Mouse (Mus musculus) stomach, embryonic 16.5 days (tissue): Measurements from ENCODE around the gene Eef1g. TPM values are rescaled to one million over a fixed set of nuclear protein-coding genes. Genes with fewer than 3 reads are reported as not detected.
A peak's percentile ranks its signal among the peaks of the same experiment; 100 is the strongest.

Experiments
- ATAC-seq: fragments of 200-750 bp; cut with Nextera tagmentation; 2 replicates; pipeline ENCODE4 v1.8.0; 2017; ENCODE audit warnings: moderate number of reproducible peaks, moderate TSS enrichment; ENCODE audit not compliant: insufficient read depth, low FRiP score
- H3K27ac ChIP-seq: fragments of 300-500 bp; sonication (generic); 2 replicates; pipeline ENCODE4 v1.5.1; 2014; ENCODE audit warnings: low read length
- H3K27me3 ChIP-seq: fragments of 300-500 bp; sonication (generic); 2 replicates; pipeline ENCODE4 v1.6.1; 2014; ENCODE audit warnings: low read length, control low read depth, mixed read lengths; ENCODE audit not compliant: control insufficient read depth, insufficient read depth
- H3K36me3 ChIP-seq: fragments of 300-500 bp; sonication (generic); 2 replicates; pipeline ENCODE4 v1.6.1; 2014; ENCODE audit warnings: low read length; ENCODE audit not compliant: control insufficient read depth, insufficient read depth
- H3K4me1 ChIP-seq: fragments of 300-500 bp; sonication (generic); 2 replicates; pipeline ENCODE4 v1.6.1; 2014; ENCODE audit warnings: low read length, control low read depth, mixed read lengths; ENCODE audit not compliant: control insufficient read depth, insufficient read depth
- H3K4me2 ChIP-seq: fragments of 300-500 bp; sonication (generic); 2 replicates; pipeline ENCODE4 v1.6.1; 2014; ENCODE audit warnings: low read depth, low read length, mixed read lengths
- H3K4me3 ChIP-seq: fragments of 300-500 bp; sonication (generic); replicated peaks from 2 replicates; pipeline ENCODE4 v1.5.1; 2014; ENCODE audit warnings: mild to moderate bottlenecking, low read length
- H3K9ac ChIP-seq: fragments of 300-500 bp; sonication (generic); 2 replicates; pipeline ENCODE4 v1.6.1; 2014; ENCODE audit warnings: low read length
- H3K9me3 ChIP-seq: fragments of 300-500 bp; sonication (generic); replicated peaks from 2 replicates; pipeline ENCODE4 v1.6.1; 2016; ENCODE audit warnings: low read length, control low read depth; ENCODE audit not compliant: control insufficient read depth
- WGBS: fragments of 180-500 bp; shearing (Covaris S2); extraction: QIAGEN DNeasy Blood & Tissue Kit; methylation state at CpG from one replicate; pipeline ENCODE4 v1.1.7; 2014; 5-methylcytosine and 5-hydroxymethylcytosine counted together
- polyA plus RNA-seq: library from polyadenylated mRNA; unstranded; fragments of >200 nt; fragmentation: Nextera tagmentation; extraction: Ambion mirVana; gene quantifications from 2 replicates; pipeline ENCODE4 v1.2.1, GENCODE M21; 2015

The Eef1g gene
- polyA plus RNA-seq, 1 experiment from 2014 or later = 441 TPM

DNA sequence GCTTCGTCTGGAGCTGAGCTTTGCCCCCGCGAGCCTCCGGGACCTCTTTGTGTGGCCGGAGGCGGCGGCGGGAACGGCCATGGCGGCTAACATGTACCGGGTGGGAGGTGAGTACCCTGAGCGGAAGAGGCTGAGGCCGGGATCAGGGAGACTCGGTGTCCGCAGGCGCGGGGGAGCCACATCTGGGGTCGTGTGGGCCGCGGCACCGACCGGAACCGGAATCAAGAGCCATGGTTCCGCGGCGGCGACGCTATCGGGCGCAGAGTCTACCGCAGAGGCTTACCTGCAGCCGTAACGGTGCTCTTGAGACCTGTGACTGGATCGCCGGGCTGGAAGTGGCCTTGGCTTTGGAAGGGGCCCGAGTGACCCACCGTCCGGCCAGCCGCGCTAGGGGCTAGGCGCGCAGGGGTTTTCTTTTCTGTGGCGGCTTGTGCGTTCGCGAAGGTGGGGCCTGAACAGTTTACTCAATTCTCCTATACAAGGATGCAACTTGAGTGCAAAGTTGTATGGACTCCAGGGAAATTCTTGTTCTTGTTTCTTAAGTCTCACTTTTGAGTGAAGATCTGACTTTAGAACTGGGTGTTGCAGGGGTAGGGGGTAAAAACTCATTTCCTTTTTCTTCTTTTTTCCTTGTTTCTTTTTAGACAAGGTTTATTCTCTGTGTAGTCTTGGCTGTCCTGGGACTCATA, 24.4 kb upstream of the Eef1g start:
- peak overlapping the region; percentile 100 for H3K9ac ChIP-seq
- ATAC-seq = peak; percentile 51; the same call in 1 of the 2 replicates
- H3K4me2 ChIP-seq = peak overlapping the region; percentile 68
- peak overlapping the region; percentile 99 for H3K27ac ChIP-seq
- H3K9me3 ChIP-seq = no peaks in the 10 kb centered on the region
- H3K4me1 ChIP-seq = peaks cover 24% of the 10 kb centered on the region
- no peaks in the 10 kb centered on the region for H3K27me3 ChIP-seq
- H3K4me3 ChIP-seq = peak overlapping the region; percentile 99
- H3K36me3 ChIP-seq = peaks cover 17% of the 10 kb centered on the region
- under 1% methylated on average over 46 of the region's 46 CpGs for WGBS

GRCm38 (mm10) chr19:8943047-8943446, 23.8 kb upstream of the Eef1g start:
- no peaks in the 10 kb centered on the region for H3K9me3 ChIP-seq
- peak overlapping the region; percentile 99; the same call in 1 of the 2 replicates for H3K27ac ChIP-seq
- peak overlapping the region; percentile 99 for H3K4me3 ChIP-seq
- peaks cover 23% of the 10 kb centered on the region for H3K36me3 ChIP-seq
- 52% methylated on average over 2 of the region's 2 CpGs for WGBS
- peak overlapping the region; percentile 68 for H3K4me2 ChIP-seq
- H3K27me3 ChIP-seq = no peaks in the 10 kb centered on the region
- peaks cover 24% of the 10 kb centered on the region for H3K4me1 ChIP-seq
- ATAC-seq = no peak
- peak overlapping the region; percentile 100 for H3K9ac ChIP-seq

- H3K4me2 ChIP-seq = peak overlapping the region; percentile 68
- peaks cover 24% of the 10 kb centered on the region for H3K4me1 ChIP-seq
- no peaks in the 10 kb centered on the region for H3K9me3 ChIP-seq
- WGBS = 24% methylated on average over 5 of the region's 5 CpGs
- H3K36me3 ChIP-seq = peaks cover 32% of the 10 kb centered on the region
- H3K27me3 ChIP-seq = no peaks in the 10 kb centered on the region
- H3K4me3 ChIP-seq = peak overlapping the region; percentile 99
- H3K27ac ChIP-seq = peak overlapping the region; percentile 82
- H3K9ac ChIP-seq = peak overlapping the region; percentile 49
- no peak for ATAC-seq
Measured at GRCm38 (mm10) chr19:8944062-8944461, 22.8 kb upstream of the Eef1g start.

GRCm38 (mm10) chr19:8944750-8945149, 22.1 kb upstream of the Eef1g start:
- peaks cover 24% of the 10 kb centered on the region for H3K4me1 ChIP-seq
- no peaks in the 10 kb centered on the region for H3K27me3 ChIP-seq
- WGBS = 21% methylated on average over 5 of the region's 5 CpGs
- peak overlapping the region; percentile 68 for H3K4me2 ChIP-seq
- peak overlapping the region; percentile 99 for H3K4me3 ChIP-seq
- peak overlapping the region; percentile 82 for H3K27ac ChIP-seq
- peaks cover 34% of the 10 kb centered on the region for H3K36me3 ChIP-seq
- H3K9me3 ChIP-seq = no peaks in the 10 kb centered on the region
- ATAC-seq = no peak
- peak overlapping the region; percentile 57 for H3K9ac ChIP-seq

DNA sequence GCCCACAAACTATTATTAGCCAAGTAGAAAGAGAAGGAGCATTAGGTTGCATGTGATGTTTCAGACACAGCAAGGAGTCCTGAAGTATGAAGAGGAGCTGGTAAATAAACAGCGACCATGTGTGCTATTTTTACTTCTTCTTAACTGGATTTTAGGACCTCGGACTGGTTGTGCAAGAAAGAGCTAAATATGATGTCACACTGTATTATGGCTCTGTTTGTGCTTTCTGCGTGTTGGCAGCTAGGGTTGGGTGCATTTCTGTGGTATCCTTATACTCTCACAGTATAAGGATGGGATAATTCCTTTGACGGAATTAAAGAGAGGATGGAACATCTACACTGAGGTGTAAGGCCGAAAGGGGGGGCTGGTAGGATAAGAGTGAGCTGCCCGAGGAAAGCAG, 21.6 kb upstream of the Eef1g start:
- Histone ChIP-seq H3K27ac (peak overlapping the region; percentile 82; the same call in 1 of the 2 replicates), H3K9me3 (no peaks in the 10 kb centered on the region), H3K4me3 (peak overlapping the region; percentile 99), H3K9ac (peak overlapping the region; percentile 57), H3K4me2 (peak overlapping the region; percentile 68), H3K36me3 (peaks cover 36% of the 10 kb centered on the region), H3K4me1 (peaks cover 24% of the 10 kb centered on the region), H3K27me3 (no peaks in the 10 kb centered on the region)
- WGBS = 73% methylated on average over 6 of the region's 6 CpGs
- no peak for ATAC-seq

- H3K27me3 ChIP-seq = no peaks in the 10 kb centered on the region
- no peaks in the 10 kb centered on the region for H3K9me3 ChIP-seq
- no peak overlapping the region for H3K4me2 ChIP-seq
- no peak overlapping the region for H3K4me3 ChIP-seq
- H3K27ac ChIP-seq = no peak overlapping the region
- peaks cover 49% of the 10 kb centered on the region for H3K36me3 ChIP-seq
- H3K9ac ChIP-seq = no peak overlapping the region
- 81% methylated on average over 7 of the region's 7 CpGs for WGBS
- ATAC-seq = no peak
- H3K4me1 ChIP-seq = peaks cover 17% of the 10 kb centered on the region
Measured at GRCm38 (mm10) chr19:8946929-8947328, 19.9 kb upstream of the Eef1g start.

DNA sequence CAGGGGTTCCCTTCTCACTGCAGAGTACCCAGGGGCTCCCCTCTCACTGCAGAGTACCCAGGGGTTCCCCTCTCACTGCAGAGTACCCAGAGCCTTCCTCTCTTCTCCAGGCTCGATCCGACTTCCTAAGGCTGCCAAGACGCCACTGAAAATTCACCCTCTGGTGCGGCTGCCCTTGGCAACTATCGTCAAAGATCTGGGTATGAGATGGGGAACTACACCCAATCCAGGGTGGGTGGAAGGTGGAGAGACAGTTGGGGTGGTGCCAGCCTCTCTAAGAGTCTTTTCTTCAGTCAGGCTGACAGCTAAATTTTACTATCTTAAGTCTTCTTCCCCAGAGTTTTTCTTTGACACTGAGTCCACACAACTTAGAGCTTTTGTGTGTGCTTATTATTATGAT, 16.7 kb upstream of the Eef1g start:
- peaks cover 6% of the 10 kb centered on the region for H3K4me1 ChIP-seq
- WGBS = 87% methylated on average over 5 of the region's 5 CpGs
- no peak overlapping the region for H3K27ac ChIP-seq
- H3K4me2 ChIP-seq = no peak overlapping the region
- H3K36me3 ChIP-seq = peaks cover 49% of the 10 kb centered on the region
- no peak for ATAC-seq
- H3K9ac ChIP-seq = no peak overlapping the region
- no peak overlapping the region for H3K4me3 ChIP-seq
- H3K9me3 ChIP-seq = no peaks in the 10 kb centered on the region
- no peaks in the 10 kb centered on the region for H3K27me3 ChIP-seq

GRCm38 (mm10) chr19:8952241-8952640, 14.6 kb upstream of the Eef1g start:
- Histone ChIP-seq H3K4me2 (no peak overlapping the region), H3K9ac (no peak overlapping the region), H3K4me1 (peaks cover 6% of the 10 kb centered on the region; the same call in 1 of the 2 replicates), H3K27ac (no peak overlapping the region; the same call in 1 of the 2 replicates), H3K36me3 (peaks cover 34% of the 10 kb centered on the region), H3K27me3 (no peaks in the 10 kb centered on the region), H3K4me3 (no peak overlapping the region), H3K9me3 (no peaks in the 10 kb centered on the region)
- WGBS = 89% methylated on average over 9 of the region's 9 CpGs
- ATAC-seq = no peak

- 3% methylated on average over 46 of the region's 46 CpGs for WGBS
Measured at GRCm38 (mm10) chr19:8953135-8954039, 13.5 kb upstream of the Eef1g start, which contains the start of gene Tut1. Gene Tut1 (plus strand): TSS chr19:8953847.

More at GRCm38 (mm10) chr19:8953135-8954039, 13.5 kb upstream of the Eef1g start, which contains the start of gene Tut1:
- Histone ChIP-seq H3K36me3 (peaks cover 23% of the 10 kb centered on the region; the same call in 1 of the 2 replicates), H3K27ac (peak within 1 kb of the TSS; percentile 83), H3K4me3 (peak within 1 kb of the TSS; percentile 74), H3K27me3 (no peaks in the 10 kb centered on the region), H3K9me3 (no peaks in the 10 kb centered on the region), H3K4me1 (peaks cover 6% of the 10 kb centered on the region; the same call in 1 of the 2 replicates), H3K9ac (peak within 1 kb of the TSS; percentile 81), H3K4me2 (peak within 1 kb of the TSS; percentile 88)
- peak; percentile 96 for ATAC-seq
